Mouse (Mus musculus) adrenal gland, postnatal 14 days (tissue): ENCODE measurements at regions not wholly inside any gene's neighbourhood (a gene's known extent, or its start where the extent isn't known, plus 50 kb on each side); places are given as distances from the start of the nearest gene placed in this dataset.

ENCODE experiments used
- DNase-seq: peaks from one replicate; pipeline ENCODE4 v3.0.0; 2021; ENCODE audit warnings: mixed read lengths

DNA sequence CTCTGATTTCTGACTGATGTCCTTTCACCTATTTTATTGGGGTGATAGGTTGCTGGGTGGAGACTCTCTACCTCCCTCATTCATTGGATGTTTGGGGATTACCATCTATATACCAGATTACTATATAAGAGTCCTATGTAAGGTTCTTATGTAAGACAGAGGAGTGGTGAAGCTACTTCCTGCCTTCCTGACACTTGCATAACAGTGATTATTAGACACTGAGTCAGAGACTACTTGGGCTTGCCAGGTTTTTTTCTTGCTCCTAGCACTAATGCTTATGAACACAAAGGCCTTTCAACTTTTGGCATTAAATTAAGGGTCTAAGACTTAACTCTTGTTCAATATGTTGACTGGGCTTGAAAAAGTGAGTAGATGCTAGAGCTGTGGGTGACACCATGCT, 500.4 kb downstream of the Olfm4 start:
- DNase-seq, result no peak

DNA sequence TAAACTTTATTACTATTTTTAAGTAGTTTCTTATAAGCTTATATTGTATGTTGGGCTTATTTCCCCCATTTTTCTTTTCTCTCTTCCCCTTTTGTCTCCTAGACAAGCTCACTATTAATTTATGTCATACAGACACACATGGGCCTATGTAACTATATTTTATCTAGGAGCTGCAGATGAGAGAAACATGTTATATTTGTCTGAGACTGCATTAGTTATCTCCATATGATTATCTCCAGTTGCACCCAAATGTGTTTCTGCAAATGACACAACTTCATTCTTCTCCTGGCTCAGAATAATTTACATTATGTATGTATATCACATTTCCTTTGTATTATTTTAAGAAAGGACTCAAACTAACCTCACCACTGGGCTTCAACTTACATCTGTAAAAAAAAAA, 501.3 kb downstream of the Olfm4 start:
- DNase-seq, result no peak

DNA sequence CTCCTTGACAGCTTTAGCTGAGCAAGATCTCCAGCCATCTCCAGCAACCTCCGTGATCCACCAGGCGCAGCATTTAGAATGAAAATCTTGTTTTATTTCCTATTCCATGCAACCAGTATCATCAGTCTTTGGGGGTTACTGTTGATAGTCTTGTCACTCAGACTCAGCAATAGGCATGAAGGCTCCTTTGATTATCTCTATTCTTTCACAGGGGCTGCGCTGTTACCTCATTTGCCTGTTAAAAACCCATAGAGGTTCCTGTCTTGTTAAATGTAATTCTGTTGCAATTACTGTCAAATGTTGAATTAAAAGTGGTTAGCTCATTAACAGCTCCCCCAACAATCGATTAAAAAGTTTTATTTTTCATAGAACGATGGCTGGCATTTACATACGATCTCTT, 502.7 kb downstream of the Olfm4 start:
- no peak for DNase-seq

DNA sequence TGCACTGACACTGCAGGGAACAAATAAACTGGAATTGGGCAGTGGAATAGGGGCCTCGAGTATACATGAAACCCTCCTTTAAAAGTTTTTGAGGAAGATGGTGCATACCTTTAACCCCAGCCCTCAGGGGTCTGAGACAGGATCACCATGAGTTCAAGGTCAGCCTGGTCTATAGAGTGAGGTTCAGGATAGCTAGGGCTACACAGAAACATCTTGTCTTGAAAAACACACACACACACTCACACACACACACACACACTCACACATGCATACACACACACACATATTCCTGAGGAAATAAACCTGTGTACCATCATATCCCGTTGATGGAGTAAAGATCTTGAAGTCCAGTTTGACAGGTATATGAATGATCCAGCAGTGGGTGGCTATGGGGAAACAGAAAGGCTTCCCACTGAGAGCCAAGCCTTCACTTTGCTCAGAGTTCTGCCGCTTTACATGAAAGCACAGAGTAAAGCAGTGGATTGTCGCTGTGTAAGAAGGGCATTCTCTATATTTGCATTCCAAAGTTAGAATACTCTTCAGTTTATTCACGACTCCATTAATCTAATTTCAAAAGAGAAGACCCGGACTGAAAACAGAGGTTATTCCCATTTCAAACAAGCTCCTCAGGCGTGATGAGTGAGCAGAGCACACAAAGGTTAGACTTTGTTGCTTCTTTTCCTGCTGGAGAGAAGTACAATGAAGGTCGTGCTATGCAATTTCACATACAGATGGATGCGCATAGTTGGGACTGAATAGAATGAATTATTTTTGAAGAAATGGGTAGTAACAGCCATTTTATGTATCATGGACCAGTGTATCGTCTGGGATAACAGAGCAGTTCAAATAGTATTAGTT, 508.4 kb downstream of the Olfm4 start:
- DNase-seq, result no peak

DNA sequence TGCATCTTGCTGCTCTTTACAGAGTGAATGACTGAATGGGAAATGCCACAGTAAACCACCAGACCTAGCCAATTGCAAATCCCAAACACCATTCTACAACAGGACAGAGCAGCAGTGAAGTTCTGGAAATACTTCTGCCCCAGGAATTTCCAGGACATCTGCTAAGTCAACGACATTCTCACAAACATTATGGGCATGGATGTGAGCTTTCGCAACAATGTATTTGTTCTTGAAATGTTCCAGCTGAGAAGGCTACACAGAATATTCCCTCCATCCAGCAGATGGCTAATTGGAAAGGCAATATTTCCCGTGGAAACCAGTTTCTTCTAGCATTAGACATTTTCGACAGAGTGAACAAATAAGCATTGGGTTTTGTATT, 509.0 kb downstream of the Olfm4 start:
- no peak for DNase-seq

DNA sequence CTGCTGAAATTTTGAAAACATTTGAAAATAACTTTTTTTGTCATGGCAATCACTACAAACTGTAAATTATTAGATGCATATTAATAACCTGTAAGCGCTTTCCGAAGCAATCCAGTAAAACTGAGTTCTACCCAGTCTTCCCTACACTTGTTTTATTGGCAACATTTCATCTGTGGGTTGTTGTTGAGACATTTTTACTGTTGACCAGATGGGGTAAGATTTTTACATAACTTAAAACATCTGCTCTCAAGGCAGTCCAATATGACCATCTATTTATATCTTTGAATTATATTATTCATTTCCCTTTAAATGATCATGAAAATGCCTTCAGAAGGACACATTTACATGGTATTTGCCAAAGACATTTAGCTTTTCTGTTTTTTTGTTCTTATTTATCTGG, 520.5 kb downstream of the Olfm4 start:
- no peak for DNase-seq

DNA sequence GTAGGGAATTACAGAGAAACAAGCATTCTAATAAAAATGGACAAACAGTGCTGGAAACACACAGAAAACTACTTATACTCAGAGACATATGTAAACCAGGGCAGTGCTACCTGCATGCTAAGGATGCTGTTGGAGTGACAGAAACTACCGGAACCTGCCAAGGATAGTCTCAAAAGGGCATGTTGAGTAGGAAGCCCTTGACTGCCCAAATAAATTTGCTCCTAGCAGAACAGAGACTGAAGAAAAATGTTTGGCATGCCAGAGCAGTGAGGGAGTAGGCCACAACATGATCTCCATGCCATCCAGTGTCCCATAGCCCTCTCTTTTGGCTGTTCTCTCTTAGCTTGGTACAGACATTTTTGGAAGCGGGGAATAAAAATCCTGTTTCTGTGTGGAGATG, 532.7 kb downstream of the Olfm4 start:
- DNase-seq, result no peak

DNA sequence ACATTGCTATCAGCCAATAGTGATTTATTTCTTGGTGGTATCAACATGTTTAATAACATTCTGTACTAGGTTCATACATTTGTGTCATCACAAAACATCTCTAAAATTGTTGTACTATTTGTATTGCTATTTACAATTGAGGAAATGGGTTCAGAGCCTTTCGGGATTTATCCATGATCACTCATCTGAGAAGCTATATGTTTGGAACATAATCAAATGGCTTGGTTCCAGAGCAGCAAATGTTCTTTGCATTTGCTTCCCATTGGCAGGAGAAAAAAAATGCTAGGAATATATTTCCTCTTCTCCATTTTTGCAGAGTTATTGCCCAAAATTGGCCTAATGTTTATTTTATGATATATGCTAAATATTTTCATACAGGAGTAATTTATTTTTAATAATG, 537.3 kb downstream of the Olfm4 start:
- DNase-seq, result no peak

DNA sequence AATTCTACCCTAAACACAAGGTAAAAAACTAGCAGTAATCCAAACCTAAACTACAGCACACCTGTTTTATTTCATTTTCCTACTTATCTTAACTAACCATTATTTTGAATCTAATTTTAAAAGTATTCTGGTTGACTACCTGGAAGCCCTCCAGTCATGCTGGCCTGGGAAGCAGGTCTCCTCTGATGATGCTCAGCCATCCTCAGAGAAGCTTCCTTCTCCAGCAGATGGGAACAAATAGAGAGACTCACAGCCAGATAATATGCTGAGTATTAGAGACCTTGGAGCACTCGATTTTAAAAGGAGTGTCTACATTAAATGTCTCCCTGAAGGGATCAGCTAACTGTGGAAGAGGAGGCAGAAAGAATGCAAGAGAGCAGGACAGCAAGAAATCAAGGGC, 537.8 kb downstream of the Olfm4 start:
- no peak for DNase-seq

DNA sequence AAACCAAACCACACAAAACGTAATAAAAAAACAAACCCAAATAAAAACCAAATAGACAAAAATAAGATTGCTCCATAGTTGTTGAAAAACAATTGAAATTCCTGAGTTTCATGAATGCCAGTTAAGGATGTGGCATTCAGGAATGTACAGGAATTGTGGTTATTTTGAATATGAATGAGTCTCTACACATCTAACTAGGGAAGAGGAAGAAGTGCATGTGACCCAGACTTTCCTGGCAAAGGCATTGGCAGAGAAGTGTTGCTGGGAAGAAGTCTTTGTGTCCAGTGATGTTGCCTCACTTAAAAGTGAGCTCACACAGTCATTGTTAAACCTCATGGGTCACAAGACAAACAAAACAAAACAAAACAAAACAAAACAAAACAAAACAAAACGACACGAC, 538.7 kb downstream of the Olfm4 start:
- no peak for DNase-seq

DNA sequence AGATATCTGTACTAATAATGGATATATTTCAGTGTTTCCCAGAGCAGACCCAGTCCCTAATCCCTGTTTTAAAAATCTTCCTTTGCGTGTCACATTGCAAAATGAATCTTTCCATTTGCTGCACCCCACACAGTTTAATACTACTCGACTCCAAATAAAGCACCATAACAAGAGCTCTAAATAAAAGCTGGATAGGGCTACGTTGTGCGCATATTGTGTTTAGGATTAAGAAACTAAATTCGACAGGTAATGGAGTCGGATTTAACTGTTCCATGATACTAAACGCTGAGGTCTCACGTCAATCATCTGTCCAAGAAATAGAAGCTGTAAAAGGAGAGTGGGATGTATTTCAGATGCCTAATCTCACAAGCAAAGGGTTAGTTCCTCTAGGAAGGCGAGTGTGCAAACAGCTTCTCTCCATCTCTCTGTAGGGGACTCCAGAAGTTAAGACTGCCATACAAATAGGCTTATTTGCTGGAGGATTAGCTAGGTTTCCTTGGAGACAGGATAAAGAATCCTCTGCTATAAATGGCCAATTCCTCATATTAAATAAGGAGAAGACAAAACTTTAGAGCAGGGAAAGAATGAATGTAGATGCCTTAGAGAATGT, 544.6 kb downstream of the Olfm4 start:
- DNase-seq, result no peak

DNA sequence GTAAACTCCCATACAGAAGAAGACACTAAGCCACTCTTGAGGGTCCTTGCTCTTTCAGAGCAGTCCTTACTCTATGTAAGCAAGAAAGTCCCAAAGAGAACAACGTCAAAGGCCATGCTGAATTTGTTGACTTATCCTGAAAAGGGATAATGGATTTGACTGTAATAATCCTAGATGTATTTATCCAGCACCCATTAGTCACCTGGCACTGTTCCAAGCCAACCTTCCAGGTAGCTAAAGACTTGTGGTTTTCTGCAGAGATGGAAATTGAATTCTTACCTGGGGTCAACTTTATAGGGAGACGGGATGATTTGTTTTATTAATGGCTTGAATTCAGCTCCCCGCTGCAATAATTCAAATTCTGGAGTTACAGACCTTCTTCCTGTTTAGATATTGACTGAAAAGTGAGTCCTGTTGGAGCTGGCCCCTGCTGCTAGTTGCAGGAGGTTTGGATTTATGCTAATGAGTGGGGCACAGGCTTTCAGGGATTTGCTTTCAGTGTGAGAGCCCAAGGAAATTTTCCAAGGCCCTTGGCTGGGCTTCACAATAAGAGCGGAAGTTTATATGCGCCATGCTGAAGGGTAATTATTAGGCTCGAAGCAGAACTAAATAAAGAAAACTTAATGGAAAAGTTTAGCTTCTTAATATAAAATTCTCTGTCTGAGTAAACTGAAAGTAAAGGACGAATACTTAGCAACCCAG, 552.3 kb downstream of the Olfm4 start:
- DNase-seq, result peak; percentile 17

DNA sequence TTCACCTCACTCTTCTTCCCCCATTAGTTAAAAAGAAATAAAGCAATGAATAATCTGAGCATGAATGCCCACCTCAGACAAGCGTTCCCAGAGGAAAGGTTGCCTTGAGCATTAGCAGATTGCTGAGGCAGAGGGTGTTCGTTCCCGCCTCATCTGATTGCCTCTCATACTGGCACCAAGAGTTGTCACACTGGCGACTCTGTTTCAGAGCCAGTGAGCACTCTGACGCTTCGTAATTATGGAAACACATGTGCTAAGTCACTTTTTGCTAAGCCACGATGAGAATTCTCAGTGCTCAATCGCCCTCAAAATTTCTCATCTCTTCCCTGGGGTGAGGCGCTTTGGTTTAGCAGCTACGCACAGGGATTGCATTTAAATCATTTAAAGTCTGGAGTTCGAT, 576.1 kb downstream of the Olfm4 start:
- DNase-seq, result no peak
